Mouse (Mus musculus) myocyte (in vitro differentiated cells): Measurements from ENCODE around the gene Tsen34. TPM values are rescaled to one million over a fixed set of nuclear protein-coding genes. Genes with fewer than 3 reads are reported as not detected.
"Not testable (repeated sequence)": the region's sequence is repeated elsewhere in the genome, so short reads cannot be mapped to it uniquely, and the experiment has no call there.

Experiments used
- H3K27me3 ChIP-seq: one replicate; pipeline ENCODE4 v1.6.1; 2011; ENCODE audit not compliant: control insufficient read depth, insufficient read depth, insufficient read length
- H3K36me3 ChIP-seq: one replicate; pipeline ENCODE4 v1.6.1; 2011; ENCODE audit not compliant: control insufficient read depth, insufficient read depth
- H3K4me2 ChIP-seq: one replicate; pipeline ENCODE4 v1.6.1; 2011; ENCODE audit warnings: low read depth, control low read depth
- H3K4me3 ChIP-seq: one replicate; pipeline ENCODE4 v1.5.1; 2011; ENCODE audit warnings: mild to moderate bottlenecking, control low read depth, moderate library complexity
- H3K79me2 ChIP-seq: one replicate; pipeline ENCODE4 v1.6.1; 2011; ENCODE audit not compliant: control insufficient read depth, insufficient read depth
- H3ac ChIP-seq: one replicate; pipeline ENCODE4 v1.6.1; 2011; ENCODE audit not compliant: control insufficient read depth, insufficient read length
- CEBPB ChIP-seq: IDR thresholded peaks from 2 replicates; pipeline ENCODE4 v1.6.1; 2011; ENCODE audit warnings: mild to moderate bottlenecking, moderate library complexity; ENCODE audit not compliant: poor library complexity, insufficient read depth, severe bottlenecking
- E2F4 ChIP-seq: IDR thresholded peaks from one replicate; pipeline ENCODE4 v1.6.1; 2011; ENCODE audit warnings: mild to moderate bottlenecking, control low read depth, moderate library complexity; ENCODE audit not compliant: insufficient read depth
- MAX ChIP-seq: IDR thresholded peaks from one replicate; pipeline ENCODE4 v1.6.1; 2011; ENCODE audit warnings: low read depth, mild to moderate bottlenecking, control low read depth
- MYOD1 ChIP-seq, 3 experiments: IDR thresholded peaks; one replicate each; pipeline ENCODE4 v1.6.1; 2011; ENCODE audit warnings: control low read depth in 2 of 3, low read depth in 2 of 3, mild to moderate bottlenecking in 2 of 3, moderate library complexity in 1 of 3; ENCODE audit not compliant: insufficient read length in 2 of 3, control insufficient read depth in 1 of 3
- MYOG ChIP-seq, 3 experiments: IDR thresholded peaks; one replicate each; pipeline ENCODE4 v1.6.1; 2011; ENCODE audit warnings: control low read depth in 2 of 3, low read depth in 2 of 3, mild to moderate bottlenecking in 2 of 3; ENCODE audit not compliant: insufficient read length in 2 of 3, control insufficient read depth in 1 of 3, insufficient read depth in 1 of 3
- POLR2A ChIP-seq: IDR thresholded peaks from one replicate; pipeline ENCODE4 v1.6.1; 2011; ENCODE audit warnings: low read depth, mild to moderate bottlenecking, control low read depth, moderate library complexity; ENCODE audit not compliant: insufficient read length
- POLR2AphosphoS2 ChIP-seq: IDR thresholded peaks from one replicate; pipeline ENCODE4 v1.6.1; 2011; ENCODE audit warnings: low read depth, control low read depth; ENCODE audit not compliant: insufficient read length
- REST ChIP-seq: IDR thresholded peaks from one replicate; pipeline ENCODE4 v1.6.1; 2011; ENCODE audit warnings: mild to moderate bottlenecking, control low read depth, moderate library complexity; ENCODE audit not compliant: insufficient read depth, insufficient read length
- SRF ChIP-seq: IDR thresholded peaks from one replicate; pipeline ENCODE4 v1.6.1; 2011; ENCODE audit warnings: low read depth; ENCODE audit not compliant: control insufficient read depth, insufficient read length
- TCF12 ChIP-seq: IDR thresholded peaks from one replicate; pipeline ENCODE4 v1.6.1; 2011; ENCODE audit warnings: mild to moderate bottlenecking, control low read depth; ENCODE audit not compliant: poor library complexity, insufficient read depth, severe bottlenecking
- TCF3 ChIP-seq: IDR thresholded peaks from one replicate; pipeline ENCODE4 v1.6.1; 2011; ENCODE audit warnings: low read depth, control low read depth; ENCODE audit not compliant: insufficient read length
- USF1 ChIP-seq: IDR thresholded peaks from one replicate; pipeline ENCODE4 v1.6.1; 2011; ENCODE audit warnings: low read depth, mild to moderate bottlenecking, control low read depth, moderate library complexity
- polyA plus RNA-seq: library from polyadenylated mRNA; unstranded; fragments of >200 nt; fragmentation: generic; extraction: Trizol; gene quantifications from one replicate; pipeline ENCODE4 v1.2.1, GENCODE M21; 2012; ENCODE audit warnings: missing spikeins

The Tsen34 gene
- polyA plus RNA-seq, 1 experiment = 93.9 TPM

DNA sequence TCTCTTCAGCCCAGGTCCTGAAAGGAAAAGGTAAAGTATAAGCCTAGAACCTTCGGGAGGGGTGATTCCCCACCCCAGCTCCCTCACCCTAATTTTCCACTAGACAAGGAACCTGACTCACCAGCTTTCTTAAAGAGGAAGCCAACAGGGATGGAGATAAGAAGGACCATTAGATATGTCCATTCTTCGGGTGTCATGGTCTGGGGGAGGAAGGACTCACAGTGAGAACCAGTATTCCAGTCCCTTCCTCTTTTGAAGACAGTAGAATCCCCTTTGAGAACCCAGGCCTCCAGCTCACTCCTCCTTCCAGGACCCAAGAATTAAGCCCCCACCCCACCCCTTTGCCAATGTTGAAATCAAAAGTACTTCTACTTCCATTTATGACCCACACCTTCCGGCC, 744 bp upstream of the Tsen34 start:
- H3K4me3 ChIP-seq = peak overlapping the region; percentile 56
- H3K27me3 ChIP-seq = no peaks in the 10 kb centered on the region
- peak overlapping the region; percentile 87 for H3K4me2 ChIP-seq
- TF ChIP-seq REST (no peak), E2F4 (no peak)
- H3K36me3 ChIP-seq = no peaks in the 10 kb centered on the region
- peak overlapping the region; percentile 70 for H3ac ChIP-seq
- H3K79me2 ChIP-seq = peaks cover 16% of the 10 kb centered on the region

DNA sequence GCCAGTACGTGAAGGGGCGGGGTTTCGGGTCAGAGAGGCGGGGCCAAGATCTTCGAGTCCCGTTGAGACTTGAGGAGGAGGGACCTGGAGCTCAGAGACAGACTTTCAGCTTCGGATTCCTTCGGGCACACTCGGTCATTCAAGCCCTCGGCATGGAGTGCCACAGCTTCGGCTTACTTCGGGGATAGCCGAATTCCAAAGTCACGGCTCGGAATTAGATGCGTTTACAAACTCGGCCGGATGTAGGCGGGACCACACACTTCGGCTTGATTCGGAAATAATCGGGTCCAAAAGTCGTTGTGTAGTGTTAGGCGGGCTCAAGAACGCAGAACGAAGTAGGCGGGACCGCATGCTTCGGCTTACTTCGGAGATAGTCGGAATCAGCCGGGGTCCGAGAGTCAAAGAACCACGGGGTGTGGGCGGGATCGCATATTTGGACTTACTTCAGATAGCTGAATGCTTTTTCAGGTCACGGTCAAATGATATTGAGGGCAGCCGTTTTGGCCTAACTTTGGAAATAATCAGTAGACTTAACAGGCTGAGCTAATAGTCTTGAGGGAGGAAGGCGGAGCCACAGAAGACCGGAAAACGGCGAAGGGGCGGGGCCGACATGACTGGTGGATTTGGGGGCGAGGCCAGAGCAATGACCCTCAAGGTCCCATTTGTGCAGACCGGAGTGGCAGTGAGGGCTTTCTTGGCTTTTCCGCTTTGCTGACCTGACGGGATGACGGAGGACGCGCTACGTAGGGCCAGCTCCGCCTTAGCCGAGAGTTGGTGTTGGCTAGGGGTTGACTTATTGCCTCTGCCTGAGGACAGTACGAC, 535 bp downstream of the Tsen34 start, which contains the start of gene Mboat7:
TSS of gene Mboat7 (minus strand) at position 537 of the 822 bp plus-strand sequence.
- no peaks in the 10 kb centered on the region for H3K27me3 ChIP-seq
- no peak for TF ChIP-seq USF1
- TF ChIP-seq MYOG (IDR thresholded peaks at IDR 0.05; ENCODE audit: control insufficient read depth in 1 of 3, insufficient read depth in 1 of 3, insufficient read length in 2 of 3, low read depth in 2 of 3) = no peak
- no peak for TF ChIP-seq TCF12
- TF ChIP-seq POLR2A = peak; percentile 72
- peak; percentile 31 for TF ChIP-seq E2F4
- TF ChIP-seq CEBPB = no peak
- TF ChIP-seq SRF = no peak
- TF ChIP-seq POLR2AphosphoS2 = peak; percentile 89
- TF ChIP-seq REST = no peak
- TF ChIP-seq TCF3 = no peak
- TF ChIP-seq MYOD1 (IDR thresholded peaks at IDR 0.05; ENCODE audit: control insufficient read depth in 1 of 3, insufficient read length in 2 of 3, low read depth in 2 of 3) = no peak
- TF ChIP-seq MAX = no peak
- peak within 1 kb of the TSS; percentile 70 for H3ac ChIP-seq
- peaks cover 16% of the 10 kb centered on the region for H3K79me2 ChIP-seq
- peak within 1 kb of the TSS; percentile 56 for H3K4me3 ChIP-seq
- peak within 1 kb of the TSS; percentile 87 for H3K4me2 ChIP-seq
- no peaks in the 10 kb centered on the region for H3K36me3 ChIP-seq

DNA sequence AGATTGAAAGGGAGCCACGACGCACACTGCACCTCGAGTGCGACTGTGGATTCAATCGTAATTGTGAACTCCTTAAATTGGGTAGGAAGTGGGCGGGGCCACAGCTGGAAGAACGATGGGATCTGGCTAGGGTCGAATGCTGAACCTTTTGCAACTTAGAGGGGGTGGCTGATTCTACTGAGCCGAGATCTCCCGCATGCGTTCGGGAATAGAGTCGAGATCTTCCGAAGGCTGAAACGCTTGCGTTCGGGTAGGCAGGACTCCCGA, 1.1 kb downstream of the Tsen34 start:
- no peak for TF ChIP-seq TCF3
- no peak for TF ChIP-seq REST
- peak; percentile 95 for TF ChIP-seq POLR2A
- TF ChIP-seq TCF12 = no peak
- TF ChIP-seq CEBPB = no peak
- TF ChIP-seq SRF = no peak

DNA sequence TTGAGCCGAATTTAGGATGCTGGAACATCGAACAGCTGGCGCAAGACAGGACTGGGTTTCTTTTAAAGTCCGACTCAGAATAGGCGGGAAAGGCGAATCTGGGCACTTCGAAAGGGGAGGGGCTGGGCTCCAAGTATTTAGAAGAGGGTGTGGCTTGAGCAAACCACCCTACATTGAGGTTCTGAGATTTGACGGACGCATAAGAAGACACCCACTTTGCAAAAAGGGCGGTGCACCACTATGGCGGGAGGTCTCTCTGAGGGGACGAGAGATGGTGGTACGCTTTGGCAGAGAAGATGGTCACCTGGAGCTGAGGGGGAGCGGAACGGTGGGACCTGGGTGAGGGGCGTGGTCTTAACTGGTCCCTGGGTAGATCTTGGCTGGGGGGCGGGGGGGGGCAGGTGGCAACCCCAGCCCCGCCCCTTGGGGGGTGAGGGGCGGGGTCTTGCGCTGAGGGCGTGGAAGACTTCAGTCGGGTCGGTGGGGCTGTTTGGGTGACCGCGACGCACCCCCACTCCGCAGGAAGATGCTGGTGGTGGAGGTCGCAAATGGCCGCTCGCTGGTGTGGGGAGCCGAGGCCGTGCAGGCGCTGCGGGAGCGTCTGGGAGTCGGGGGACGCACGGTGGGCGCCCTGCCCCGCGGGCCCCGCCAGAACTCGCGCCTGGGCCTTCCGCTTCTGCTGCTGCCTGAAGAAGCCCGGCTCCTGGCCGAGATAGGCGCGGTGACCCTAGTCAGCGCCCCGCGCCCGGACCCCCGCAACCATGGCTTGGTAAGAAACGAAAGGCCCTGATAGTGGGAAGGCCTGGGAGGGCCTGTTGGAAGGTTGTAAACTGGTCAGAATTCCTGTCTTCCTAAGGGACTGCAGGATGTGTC, 1.6 kb downstream of the Tsen34 start:
- Histone ChIP-seq H3K4me2 (peak overlapping the region; percentile 87), H3ac (peak overlapping the region; percentile 70), H3K4me3 (peak overlapping the region; percentile 56), H3K79me2 (peaks cover 16% of the 10 kb centered on the region), H3K36me3 (no peaks in the 10 kb centered on the region), H3K27me3 (no peaks in the 10 kb centered on the region)
- TF ChIP-seq E2F4 (no peak), POLR2A (peak; percentile 47)

More for the DNA sequence above, 1.1 kb downstream of the Tsen34 start:
- H3K4me2 ChIP-seq = peak overlapping the region; percentile 87
- no peaks in the 10 kb centered on the region for H3K36me3 ChIP-seq
- peak overlapping the region; percentile 70 for H3ac ChIP-seq
- no peaks in the 10 kb centered on the region for H3K27me3 ChIP-seq
- H3K4me3 ChIP-seq = peak overlapping the region; percentile 56
- peaks cover 16% of the 10 kb centered on the region for H3K79me2 ChIP-seq

DNA sequence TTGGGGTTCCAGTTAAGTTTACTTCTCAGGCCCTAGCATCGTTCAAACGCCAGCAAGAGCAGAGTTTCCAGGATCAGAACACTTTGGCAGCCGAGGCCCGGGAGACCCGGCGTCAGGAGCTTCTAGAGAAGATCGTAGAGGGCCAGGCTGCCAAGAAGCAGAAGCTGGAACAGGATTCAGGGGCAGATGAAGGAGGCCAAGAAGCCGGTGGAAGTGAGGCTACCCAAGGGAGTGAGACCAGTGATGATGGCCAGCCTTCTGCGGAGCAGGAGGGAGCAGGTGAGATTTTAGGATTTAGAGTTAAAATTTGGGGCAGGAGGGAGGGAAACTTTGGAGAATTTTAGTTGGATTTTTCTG, 2.3 kb downstream of the Tsen34 start:
- peak overlapping the region; percentile 56 for H3K4me3 ChIP-seq
- H3K27me3 ChIP-seq, H3K36me3 ChIP-seq: not testable (repeated sequence)
- peaks cover 16% of the 10 kb centered on the region for H3K79me2 ChIP-seq
- H3ac ChIP-seq = peak overlapping the region; percentile 70
- H3K4me2 ChIP-seq = peak overlapping the region; percentile 83
